In genomic region chr11:97799146-97799993, GRCm38 (mm10) we compare ENCODE assay signal across 8 mouse cellular contexts. TPM values are rescaled to one million over a fixed set of nuclear protein-coding genes. Genes with fewer than 3 reads are reported as not detected.
DNase-seq lines count a peak whose midpoint lies in the region; ATAC-seq lines count a peak whose summit lies in the region.

No protein-coding gene starts in this region.

- ATAC-seq in hindbrain, embryonic 15.5 days (ENCODE audit: low FRiP score, low read depth), result peak; percentile 86

- H3K9ac ChIP-seq in hindbrain, embryonic 15.5 days, result peak overlapping the region; percentile 97

- no peaks in the 10 kb centered on the region for H3K27me3 ChIP-seq in hindbrain, embryonic 15.5 days

- H3K4me2 ChIP-seq in hindbrain, embryonic 15.5 days, result peak overlapping the region; percentile 83

- H3K36me3 ChIP-seq in hindbrain, embryonic 15.5 days, result no peaks in the 10 kb centered on the region

- peaks cover 40% of the 10 kb centered on the region for H3K4me1 ChIP-seq in hindbrain, embryonic 15.5 days (replicated peaks)

- peak overlapping the region; percentile 97 for H3K27ac ChIP-seq in hindbrain, embryonic 15.5 days (replicated peaks)

- no peaks in the 10 kb centered on the region for H3K9me3 ChIP-seq in hindbrain, embryonic 15.5 days

- WGBS in hindbrain, embryonic 15.5 days, result under 1% methylated on average over 59 of the region's 71 CpGs

- H3K4me3 ChIP-seq in hindbrain, embryonic 15.5 days, result peak overlapping the region; percentile 94

- peak; percentile 88 for DNase-seq in R1 (ENCODE audit: low read depth, low spot score)
- peak; percentile 86 to 91 for DNase-seq in cerebellum, postnatal 36 days
- DNase-seq in gastrocnemius, adult 18-20 months (ENCODE audit: low spot score), result peak; percentile 86
- DNase-seq in left cerebral cortex, adult 11 months (ENCODE audit: low spot score), result peak; percentile 80
- DNase-seq in lung, postnatal 36 days, result peak; percentile 92
- DNase-seq in retina, embryonic 14.5 days (ENCODE audit: low spot score), result peak; percentile 83
- peak; percentile 87 to 89 for DNase-seq in thymus, postnatal 36 days

RNA-seq across cellular contexts. Expression of gene Lasp1, which starts 0.6 kb away (rescaled TPM):
- 10 to 100 TPM; 10.0 to 19.2 TPM for total RNA-seq in gastrocnemius, adult 18-20 months (2021)
- polyA plus RNA-seq in hindbrain, embryonic 15.5 days (2015; fragmentation: Nextera tagmentation; extraction: Ambion mirVana), result 152 and 173 TPM in 2 replicates

RNA-seq across cellular contexts. Expression of gene Rpl23, which starts 17.1 kb away (rescaled TPM):
- total RNA-seq in gastrocnemius, adult 18-20 months (2021), result 100 to 1,000 TPM; 426 to 450 TPM
- 296 and 312 TPM in 2 replicates for polyA plus RNA-seq in hindbrain, embryonic 15.5 days (2015; fragmentation: Nextera tagmentation; extraction: Ambion mirVana)

RNA-seq across cellular contexts. Expression of gene 1700001P01Rik, which starts 23.7 kb away (rescaled TPM):
- not detected for total RNA-seq in gastrocnemius, adult 18-20 months (2021)
- 0.26 and 0.28 TPM in 2 replicates for polyA plus RNA-seq in hindbrain, embryonic 15.5 days (2015; fragmentation: Nextera tagmentation; extraction: Ambion mirVana)

RNA-seq across cellular contexts. Expression of gene Cwc25, which starts 33.0 kb away (rescaled TPM):
- total RNA-seq in gastrocnemius, adult 18-20 months (2021), result 1 to 10 TPM; 5.2 to 5.9 TPM
- polyA plus RNA-seq in hindbrain, embryonic 15.5 days (2015; fragmentation: Nextera tagmentation; extraction: Ambion mirVana), result 14.9 and 16.2 TPM in 2 replicates

RNA-seq across cellular contexts. Expression of gene B230217C12Rik, which starts 41.2 kb away (rescaled TPM):
- under 1 TPM; 0.19 to 0.34 TPM for total RNA-seq in gastrocnemius, adult 18-20 months (2021)
- polyA plus RNA-seq in hindbrain, embryonic 15.5 days (2015; fragmentation: Nextera tagmentation; extraction: Ambion mirVana), result 32.4 and 38.8 TPM in 2 replicates

Comparison
In these comparisons a context has a peak if more than half of its experiments do, and no peak if none do; other contexts are left out.
1. Peak in every context shown above with its lines: DNase-seq, ATAC-seq, H3K4me3 ChIP-seq and H3K27ac ChIP-seq.